Mouse (Mus musculus) liver, embryonic 11.5 days (tissue): ENCODE measurements at regions not wholly inside any gene's neighbourhood (a gene's known extent, or its start where the extent isn't known, plus 50 kb on each side); places are given as distances from the start of the nearest gene placed in this dataset.

ENCODE experiments used
- ATAC-seq: fragments of 200-750 bp; cut with Nextera tagmentation; replicated peaks from 2 replicates; pipeline ENCODE4 v1.8.0; 2017; ENCODE audit warnings: moderate number of reproducible peaks, mild to moderate bottlenecking, moderate TSS enrichment, moderate library complexity; ENCODE audit not compliant: low FRiP score
- DNase-seq: peaks from one replicate; pipeline ENCODE4 v3.0.0-alpha.2; 2017; ENCODE audit warnings: low spot score
- H3K27ac ChIP-seq: fragments of 300-500 bp; sonication (generic); 2 replicates; pipeline ENCODE4 v1.5.1; 2014; ENCODE audit warnings: mild to moderate bottlenecking, low read depth, low read length, control low read depth
- H3K27me3 ChIP-seq: fragments of 300-500 bp; sonication (generic); replicated peaks from 2 replicates; pipeline ENCODE4 v1.6.1; 2014; ENCODE audit warnings: low read length, mixed read lengths; ENCODE audit not compliant: control insufficient read depth, insufficient read depth
- H3K36me3 ChIP-seq: fragments of 300-500 bp; sonication (generic); 2 replicates; pipeline ENCODE4 v1.6.1; 2014; ENCODE audit warnings: mild to moderate bottlenecking, low read length, moderate library complexity, mixed read lengths; ENCODE audit not compliant: control insufficient read depth, insufficient read depth
- H3K4me1 ChIP-seq: fragments of 300-500 bp; sonication (generic); replicated peaks from 2 replicates; pipeline ENCODE4 v1.6.1; 2014; ENCODE audit warnings: low read length, mixed read lengths; ENCODE audit not compliant: control insufficient read depth, insufficient read depth
- H3K4me2 ChIP-seq: fragments of 300-500 bp; sonication (generic); 2 replicates; pipeline ENCODE4 v1.6.1; 2014; ENCODE audit warnings: mild to moderate bottlenecking, control low read depth, moderate library complexity
- H3K4me3 ChIP-seq: fragments of 300-500 bp; sonication (generic); 2 replicates; pipeline ENCODE4 v1.5.1; 2014; ENCODE audit warnings: low read depth, low read length, control low read depth
- H3K9ac ChIP-seq: fragments of 300-500 bp; sonication (generic); 2 replicates; pipeline ENCODE4 v1.6.1; 2014; ENCODE audit warnings: low read depth, low read length, control low read depth
- H3K9me3 ChIP-seq: fragments of 300-500 bp; sonication (generic); 2 replicates; pipeline ENCODE4 v1.6.1; 2016; ENCODE audit warnings: low read length, inconsistent platforms, mixed read lengths; ENCODE audit not compliant: control insufficient read depth
- WGBS: fragments of 180-500 bp; shearing (Covaris S2); extraction: QIAGEN DNeasy Blood & Tissue Kit; methylation state at CpG from one replicate; pipeline ENCODE4 v1.1.7; 2014; 5-methylcytosine and 5-hydroxymethylcytosine counted together

- no peaks in the 10 kb centered on the region for H3K9me3 ChIP-seq
- H3K4me3 ChIP-seq: no peak overlapping the region
- ATAC-seq: no peak
- DNase-seq: no peak
- 72% methylated on average over 4 of the region's 4 CpGs for WGBS
- no peaks in the 10 kb centered on the region for H3K27me3 ChIP-seq
- H3K4me1 ChIP-seq: no peaks in the 10 kb centered on the region
- H3K27ac ChIP-seq: no peak overlapping the region
- H3K9ac ChIP-seq: no peak overlapping the region
- H3K4me2 ChIP-seq: no peak overlapping the region
- no peaks in the 10 kb centered on the region for H3K36me3 ChIP-seq
Measured at GRCm38 (mm10) chr2:61100854-61101253, 137.9 kb upstream of the Rbms1 start.

- ATAC-seq (no peak), DNase-seq (no peak)
- no peaks in the 10 kb centered on the region for H3K9me3 ChIP-seq
- no peaks in the 10 kb centered on the region for H3K4me1 ChIP-seq
- H3K27me3 ChIP-seq: no peaks in the 10 kb centered on the region
- no peak overlapping the region for H3K4me2 ChIP-seq
- H3K9ac ChIP-seq: no peak overlapping the region
- no peak overlapping the region for H3K27ac ChIP-seq
- no peak overlapping the region for H3K4me3 ChIP-seq
- no peaks in the 10 kb centered on the region for H3K36me3 ChIP-seq
Measured at GRCm38 (mm10) chr2:61088501-61088900, 125.5 kb upstream of the Rbms1 start.

- Histone ChIP-seq H3K4me1 (no peaks in the 10 kb centered on the region), H3K36me3 (no peaks in the 10 kb centered on the region), H3K4me2 (no peak overlapping the region), H3K9ac (no peak overlapping the region), H3K4me3 (no peak overlapping the region), H3K27ac (no peak overlapping the region), H3K9me3 (no peaks in the 10 kb centered on the region), H3K27me3 (no peaks in the 10 kb centered on the region)
- DNase-seq (no peak), ATAC-seq (no peak)
- WGBS: 39% methylated on average over 3 of the region's 3 CpGs
Measured at GRCm38 (mm10) chr2:61084835-61085234, 121.8 kb upstream of the Rbms1 start.

GRCm38 (mm10) chr2:61083100-61083499, 120.1 kb upstream of the Rbms1 start:
- Histone ChIP-seq H3K9ac (no peak overlapping the region), H3K27ac (no peak overlapping the region), H3K4me1 (no peaks in the 10 kb centered on the region), H3K4me2 (no peak overlapping the region), H3K4me3 (no peak overlapping the region), H3K9me3 (no peaks in the 10 kb centered on the region), H3K27me3 (no peaks in the 10 kb centered on the region), H3K36me3 (no peaks in the 10 kb centered on the region)
- WGBS: 70% methylated on average over 1 of the region's 1 CpGs
- no peak for ATAC-seq
- no peak for DNase-seq

GRCm38 (mm10) chr2:61082640-61083039, 119.6 kb upstream of the Rbms1 start:
- no peak overlapping the region for H3K4me3 ChIP-seq
- H3K4me1 ChIP-seq: no peaks in the 10 kb centered on the region
- ATAC-seq (no peak), DNase-seq (no peak)
- H3K36me3 ChIP-seq: no peaks in the 10 kb centered on the region
- no peak overlapping the region for H3K4me2 ChIP-seq
- H3K9ac ChIP-seq: no peak overlapping the region
- no peaks in the 10 kb centered on the region for H3K27me3 ChIP-seq
- no peaks in the 10 kb centered on the region for H3K9me3 ChIP-seq
- H3K27ac ChIP-seq: no peak overlapping the region

- Histone ChIP-seq H3K27me3 (no peaks in the 10 kb centered on the region), H3K36me3 (no peaks in the 10 kb centered on the region), H3K9ac (no peak overlapping the region), H3K9me3 (no peaks in the 10 kb centered on the region), H3K4me1 (no peaks in the 10 kb centered on the region), H3K4me3 (no peak overlapping the region), H3K4me2 (no peak overlapping the region), H3K27ac (no peak overlapping the region)
- WGBS: 49% methylated on average over 4 of the region's 4 CpGs
- DNase-seq (no peak), ATAC-seq (no peak)
Measured at GRCm38 (mm10) chr2:61080006-61080405, 117.0 kb upstream of the Rbms1 start.

GRCm38 (mm10) chr2:61071025-61071424, 108.0 kb upstream of the Rbms1 start:
- ATAC-seq: no peak; the same call in 1 of the 2 replicates
- DNase-seq: no peak
- WGBS: 25% methylated on average over 3 of the region's 3 CpGs

GRCm38 (mm10) chr2:61067877-61068276, 104.9 kb upstream of the Rbms1 start:
- DNase-seq (no peak), ATAC-seq (no peak)
- H3K4me3 ChIP-seq: no peak overlapping the region
- H3K27ac ChIP-seq: no peak overlapping the region
- H3K4me1 ChIP-seq: no peaks in the 10 kb centered on the region
- H3K4me2 ChIP-seq: no peak overlapping the region
- no peak overlapping the region for H3K9ac ChIP-seq
- 85% methylated on average over 2 of the region's 2 CpGs for WGBS
- H3K36me3 ChIP-seq: no peaks in the 10 kb centered on the region
- no peaks in the 10 kb centered on the region for H3K9me3 ChIP-seq
- H3K27me3 ChIP-seq: no peaks in the 10 kb centered on the region

More at GRCm38 (mm10) chr2:61071025-61071424, 108.0 kb upstream of the Rbms1 start:
- Histone ChIP-seq H3K4me2 (no peak overlapping the region), H3K9me3 (no peaks in the 10 kb centered on the region), H3K9ac (no peak overlapping the region), H3K27ac (no peak overlapping the region; the same call in 1 of the 2 replicates), H3K27me3 (no peaks in the 10 kb centered on the region), H3K36me3 (no peaks in the 10 kb centered on the region), H3K4me1 (no peaks in the 10 kb centered on the region), H3K4me3 (no peak overlapping the region)

- no peaks in the 10 kb centered on the region for H3K4me1 ChIP-seq
- no peak overlapping the region for H3K4me3 ChIP-seq
- H3K27ac ChIP-seq: no peak overlapping the region
- no peak overlapping the region for H3K9ac ChIP-seq
- no peaks in the 10 kb centered on the region for H3K9me3 ChIP-seq
- no peaks in the 10 kb centered on the region for H3K27me3 ChIP-seq
- no peak for ATAC-seq
- WGBS: 46% methylated on average over 2 of the region's 2 CpGs
- no peak for DNase-seq
- no peak overlapping the region for H3K4me2 ChIP-seq
- H3K36me3 ChIP-seq: no peaks in the 10 kb centered on the region
Measured at GRCm38 (mm10) chr2:61062125-61062524, 99.1 kb upstream of the Rbms1 start.
